ENCODE assay signal across 8 mouse cellular contexts in the genomic region with DNA sequence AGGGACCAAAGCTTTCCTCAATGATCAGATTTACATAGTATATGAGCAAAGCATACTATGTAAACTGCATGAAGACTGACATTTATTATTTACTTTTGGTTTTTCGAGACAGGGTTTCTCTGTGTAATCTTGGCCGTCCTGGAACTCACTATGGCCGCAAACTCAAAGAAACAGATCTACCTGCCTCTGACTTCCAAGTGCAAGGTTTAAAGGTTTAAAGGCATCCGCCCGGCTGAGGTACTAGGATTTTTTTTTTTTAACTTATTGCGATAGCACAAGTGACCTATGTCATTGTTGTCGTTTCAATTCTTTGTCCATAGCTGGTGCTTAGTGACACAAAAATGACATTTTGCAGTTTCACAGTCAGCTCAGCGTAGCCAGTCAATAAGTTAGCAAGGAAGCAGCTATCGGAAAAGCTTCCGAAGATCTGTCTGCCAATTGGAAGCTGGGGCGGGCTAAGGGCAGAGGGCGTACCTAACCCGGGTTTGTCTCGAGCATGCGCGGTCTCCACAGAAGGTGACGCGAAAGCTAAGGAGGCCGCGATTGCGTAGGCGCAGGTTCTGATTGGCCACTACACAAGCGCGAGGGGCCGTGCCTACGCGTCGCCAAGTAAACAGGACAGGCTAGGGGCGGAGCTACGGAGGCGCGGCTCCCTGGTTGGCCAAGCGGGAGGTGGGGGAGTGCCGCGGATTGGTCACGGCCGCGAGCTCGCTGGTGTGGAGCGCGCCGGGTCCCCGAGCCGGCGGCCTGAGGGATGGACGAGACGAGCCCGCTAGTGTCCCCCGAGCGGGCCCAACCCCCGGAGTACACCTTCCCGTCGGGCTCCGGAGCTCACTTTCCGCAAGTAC. TPM values are rescaled to one million over a fixed set of nuclear protein-coding genes. Genes with fewer than 3 reads are reported as not detected.
DNase-seq lines count a peak whose midpoint lies in the region; ATAC-seq lines count a peak whose summit lies in the region.

Gene Pi4k2a (plus strand): TSS at position 723 of the 848 bp plus-strand sequence.

- peak; percentile 99 to 100 for DNase-seq in adrenal gland, adult (ENCODE audit: inconsistent age in 2 of 2, low spot score in 1 of 2)
- peak; percentile 100 for DNase-seq in embryo, embryonic 10.5 days (ENCODE audit: low spot score)
- DNase-seq in gastrocnemius, postnatal 14 days: peak; percentile 99
- peak; percentile 100 for DNase-seq in left cerebral cortex, postnatal 10 days (ENCODE audit: extremely low spot score in 1 of 2, low spot score in 2 of 2)
- peak; percentile 99 for DNase-seq in right cerebral cortex, postnatal 25 days
- peak; percentile 98 to 99 for DNase-seq in urinary bladder, postnatal 4 days (ENCODE audit: low spot score in 2 of 2)

- ATAC-seq in inflammation-experienced regulatory T-cells, adult 6 months: peak; percentile 94
- ATAC-seq in megakaryocyte-erythroid progenitor cell, adult 5-6 weeks (replicated peaks; ENCODE audit: low FRiP score, low TSS enrichment, poor library complexity, severe bottlenecking): peak; percentile 98

- intact Hi-C loops in gastrocnemius, postnatal 14 days (cut with DNase I; ENCODE audit: low total_unique reads): loop anchor here (10.0 kb wide), 1 partner anchor 65 kb away; no protein-coding TSS in a partner anchor
- intact Hi-C loops in left cerebral cortex, postnatal 10 days (cut with DNase I): no loop called here

RNA-seq across cellular contexts. Expression of gene Pi4k2a, which starts in this region (rescaled TPM):
- total RNA-seq in gastrocnemius, postnatal 14 days (2021): 10 to 100 TPM; 14.0 to 14.7 TPM
- 10 to 100 TPM in 2 of 3 experiments, 1 to 10 TPM in 1; 8.1 to 16.7 (median 11.9) TPM for polyA plus RNA-seq in inflammation-experienced regulatory T-cells, adult 6 months (2017; shearing (Covaris generic))
- total RNA-seq in left cerebral cortex, postnatal 10 days (2021): 10 to 100 TPM; 46.3 to 47.0 TPM
- 8.9 and 13.5 TPM in 2 replicates for total RNA-seq in megakaryocyte-erythroid progenitor cell, adult 5-6 weeks (2014; fragmentation: Nextera tagmentation)
- total RNA-seq in megakaryocyte-erythroid progenitor cell, adult 5-6 weeks (2017): 4.6 and 5.2 TPM in 2 replicates

Comparison
In these comparisons a context has a peak if more than half of its experiments do, and no peak if none do; other contexts are left out.
1. Peak in every context shown above with its lines: DNase-seq and ATAC-seq.